Mouse (Mus musculus): Measurements from ENCODE around the gene Pkp3.

DNA sequence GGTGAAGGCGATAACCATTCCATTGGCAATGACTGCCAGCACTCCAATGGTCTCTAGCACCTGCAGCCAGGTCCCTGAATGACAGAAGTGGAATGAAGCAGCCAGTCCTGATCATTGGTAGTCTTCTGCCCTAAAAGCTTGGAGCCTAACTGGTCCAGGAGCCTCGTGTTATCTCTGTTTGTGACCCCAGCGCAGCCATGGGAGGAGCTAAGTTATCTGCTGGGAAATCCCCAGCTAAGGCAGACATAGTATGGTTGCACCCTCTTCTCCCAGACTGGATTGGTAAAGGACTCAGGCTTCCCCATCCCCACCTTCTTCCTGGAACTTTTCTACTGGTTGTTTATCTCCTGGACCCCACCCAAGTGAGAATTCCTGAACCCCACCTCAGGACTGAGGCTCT, 25.1 kb downstream of the Pkp3 start:
- TF ChIP-seq CTCF (conservative IDR thresholded peaks at IDR 0.05; ENCODE audit: insufficient read depth, insufficient read length, low read depth, low read length), result no peak
- TF ChIP-seq POLR2A (IDR thresholded peaks at IDR 0.05; ENCODE audit: low read depth, low read length), result no peak
